Mouse (Mus musculus): Measurements from ENCODE around the gene Nop2. TPM values are rescaled to one million over a fixed set of nuclear protein-coding genes. Genes with fewer than 3 reads are reported as not detected.
A peak's percentile ranks its signal among the peaks of the same experiment; 100 is the strongest.

Gene Nop2
- polyA plus RNA-seq, 1 experiment from 2014 or later, result 35.0 TPM

DNA sequence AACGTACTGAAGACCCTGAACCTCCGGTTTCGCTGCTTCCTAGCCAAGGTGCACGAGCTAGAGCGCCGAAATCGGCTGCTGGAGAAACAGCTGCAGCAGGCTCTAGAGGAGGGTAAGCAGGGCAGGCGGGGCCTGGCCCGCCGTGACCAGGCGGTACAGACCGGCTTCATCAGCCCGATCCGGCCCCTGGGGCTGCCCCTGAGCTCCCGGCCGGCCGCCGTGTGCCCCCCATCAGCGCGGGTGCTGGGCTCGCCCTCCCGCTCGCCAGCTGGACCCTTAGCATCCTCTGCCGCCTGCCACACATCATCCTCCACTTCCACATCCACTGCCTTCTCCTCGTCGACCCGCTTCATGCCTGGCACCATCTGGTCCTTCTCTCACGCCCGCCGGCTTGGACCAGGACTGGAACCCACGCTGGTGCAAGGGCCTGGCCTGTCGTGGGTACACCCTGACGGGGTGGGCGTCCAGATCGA, 13.8 kb downstream of the Nop2 start:
- no peaks in the 10 kb centered on the region for H3K9me3 ChIP-seq (replicated peaks)

DNA sequence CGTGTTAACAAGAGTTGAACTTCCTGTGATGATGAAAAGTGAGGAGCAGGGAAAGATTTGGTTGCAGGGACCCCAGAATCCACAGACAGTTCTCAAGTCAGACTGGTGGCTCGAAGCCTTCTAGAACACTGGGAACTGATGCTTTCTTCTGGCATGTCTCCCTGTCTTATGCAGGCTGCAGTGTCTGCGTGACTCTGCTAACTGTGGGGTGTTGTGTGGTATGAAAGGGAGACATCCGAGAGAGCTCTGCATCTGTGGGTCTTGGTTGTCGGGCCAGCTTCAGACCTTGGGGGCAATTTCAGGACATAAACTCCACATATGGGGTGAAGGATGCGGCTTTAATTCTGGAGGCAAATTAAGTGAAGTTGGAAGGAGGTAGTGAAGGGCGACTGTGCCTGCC, 14.4 kb downstream of the Nop2 start:
- ATAC-seq (replicated peaks; ENCODE audit: insufficient number of reproducible peaks, insufficient read depth, low FRiP score, low read depth), result no peak
- 42% methylated on average over 7 of the region's 7 CpGs for WGBS
- H3K9ac ChIP-seq, result peak overlapping the region; percentile 81
- H3K4me3 ChIP-seq, result peak overlapping the region; percentile 74
- H3K36me3 ChIP-seq, result peaks cover 20% of the 10 kb centered on the region
- H3K27ac ChIP-seq, result peak overlapping the region; percentile 95
- H3K4me1 ChIP-seq (replicated peaks), result peaks cover 57% of the 10 kb centered on the region
- no peaks in the 10 kb centered on the region for H3K9me3 ChIP-seq (replicated peaks)
- H3K27me3 ChIP-seq, result no peaks in the 10 kb centered on the region
- peak overlapping the region; percentile 75 for H3K4me2 ChIP-seq

More for the DNA sequence above, 13.8 kb downstream of the Nop2 start:
- Histone ChIP-seq H3K9ac (peak overlapping the region; percentile 81), H3K4me3 (peak overlapping the region; percentile 74), H3K27me3 (no peaks in the 10 kb centered on the region), H3K27ac (peak overlapping the region; percentile 95), H3K4me2 (peak overlapping the region; percentile 75), H3K4me1 (replicated peaks) (peaks cover 56% of the 10 kb centered on the region), H3K36me3 (peaks cover 27% of the 10 kb centered on the region)
- peak; percentile 23; the same call in 1 of the 2 replicates for ATAC-seq (replicated peaks; ENCODE audit: insufficient number of reproducible peaks, insufficient read depth, low FRiP score, low read depth)
- WGBS, result 2% methylated on average over 35 of the region's 35 CpGs

DNA sequence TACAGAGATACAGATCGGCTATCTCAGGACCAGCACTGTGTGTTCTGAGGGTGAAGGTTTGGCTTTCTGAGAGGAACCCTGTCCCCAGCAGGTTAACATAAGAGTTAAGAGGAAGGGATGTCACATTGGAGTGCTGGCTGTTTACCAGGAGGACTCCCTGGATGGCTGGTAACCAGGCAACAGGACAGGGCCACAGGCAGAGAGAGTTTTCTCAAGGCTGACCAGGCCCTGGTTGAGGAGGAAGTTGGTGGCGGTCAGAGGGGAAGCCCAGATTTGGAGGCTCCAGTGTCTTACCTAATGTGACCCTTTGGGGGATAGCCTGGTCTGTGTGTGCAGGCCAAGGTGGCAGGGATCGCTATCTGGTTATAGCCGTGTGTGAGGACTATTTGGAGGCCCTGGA, 15.1 kb downstream of the Nop2 start:
- H3K4me1 ChIP-seq (replicated peaks), result peaks cover 57% of the 10 kb centered on the region
- peaks cover 17% of the 10 kb centered on the region for H3K36me3 ChIP-seq
- ATAC-seq (replicated peaks; ENCODE audit: insufficient number of reproducible peaks, insufficient read depth, low FRiP score, low read depth), result no peak
- no peaks in the 10 kb centered on the region for H3K27me3 ChIP-seq
- peak overlapping the region; percentile 74 for H3K4me3 ChIP-seq
- H3K4me2 ChIP-seq, result peak overlapping the region; percentile 75
- peak overlapping the region; percentile 95 for H3K27ac ChIP-seq
- no peaks in the 10 kb centered on the region for H3K9me3 ChIP-seq (replicated peaks)
- WGBS, result 47% methylated on average over 4 of the region's 4 CpGs
- peak overlapping the region; percentile 46 for H3K9ac ChIP-seq

DNA sequence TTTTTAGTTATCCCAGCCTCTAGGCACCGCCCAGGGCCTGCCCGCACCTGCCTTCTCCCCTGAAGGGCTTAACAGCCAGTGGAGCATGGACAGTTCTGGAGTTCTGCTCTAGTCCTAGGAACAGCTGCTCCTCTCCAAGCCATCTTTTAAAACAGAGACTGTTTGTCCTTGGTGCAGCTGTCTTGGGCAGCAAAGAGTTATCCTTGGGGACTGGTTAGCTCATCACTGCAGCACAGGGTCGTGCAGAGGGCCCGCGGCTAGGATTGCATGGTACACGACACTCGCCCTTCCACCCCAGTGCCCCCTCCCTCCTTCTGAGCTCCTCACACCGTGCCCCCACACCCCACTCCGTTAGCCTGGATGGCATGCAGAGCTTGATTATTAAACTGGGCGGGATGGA, 15.6 kb downstream of the Nop2 start:
- H3K36me3 ChIP-seq, result peaks cover 19% of the 10 kb centered on the region; the same call in 1 of the 2 replicates
- peak overlapping the region; percentile 74 for H3K4me3 ChIP-seq
- H3K4me1 ChIP-seq (replicated peaks), result peaks cover 57% of the 10 kb centered on the region
- H3K9me3 ChIP-seq (replicated peaks), result no peaks in the 10 kb centered on the region
- H3K9ac ChIP-seq, result peak overlapping the region; percentile 46
- 49% methylated on average over 10 of the region's 10 CpGs for WGBS
- no peak for ATAC-seq (replicated peaks; ENCODE audit: insufficient number of reproducible peaks, insufficient read depth, low FRiP score, low read depth)
- peak overlapping the region; percentile 75 for H3K4me2 ChIP-seq
- H3K27me3 ChIP-seq, result no peaks in the 10 kb centered on the region
- H3K27ac ChIP-seq, result peak overlapping the region; percentile 95

DNA sequence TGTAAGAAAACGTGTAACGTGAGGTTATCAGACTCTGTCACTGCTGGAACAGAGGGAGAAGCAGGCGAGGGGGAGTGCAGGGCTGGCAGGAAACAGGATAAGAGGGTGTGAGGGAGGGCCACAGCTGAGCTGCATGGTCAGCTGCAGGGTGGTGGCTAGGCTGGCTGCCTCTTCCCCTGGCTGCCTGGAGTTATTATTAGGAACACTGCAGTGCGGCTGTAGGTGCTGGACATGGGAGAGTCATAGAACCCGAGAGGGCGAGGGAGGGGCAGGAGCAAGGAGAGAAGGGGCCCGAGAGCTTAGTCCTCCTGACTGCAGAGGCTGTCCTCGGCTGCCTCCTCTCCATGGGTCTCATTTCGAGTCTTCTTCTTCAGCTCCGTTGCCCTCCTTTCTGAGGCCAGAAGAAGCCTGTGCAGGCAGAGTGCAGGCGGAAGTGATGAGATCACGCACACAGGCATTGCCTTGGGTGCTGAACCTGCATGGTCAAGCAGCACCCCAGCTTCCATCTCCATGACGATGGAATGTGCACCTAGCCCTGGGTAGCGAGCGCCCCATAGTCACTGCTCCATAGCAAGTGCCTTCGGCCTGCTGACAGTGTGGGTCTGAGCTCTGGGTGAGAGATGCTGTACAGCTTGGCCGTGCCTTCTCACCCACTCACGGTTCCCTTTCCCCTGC, 16.7 kb downstream of the Nop2 start:
- peak overlapping the region; percentile 46 for H3K9ac ChIP-seq
- peak overlapping the region; percentile 75 for H3K4me2 ChIP-seq
- H3K4me3 ChIP-seq, result peak overlapping the region; percentile 74
- WGBS, result 23% methylated on average over 18 of the region's 18 CpGs
- H3K27me3 ChIP-seq, result no peaks in the 10 kb centered on the region
- ATAC-seq (replicated peaks; ENCODE audit: insufficient number of reproducible peaks, insufficient read depth, low FRiP score, low read depth), result peak; percentile 81
- peaks cover 57% of the 10 kb centered on the region for H3K4me1 ChIP-seq (replicated peaks)
- H3K9me3 ChIP-seq (replicated peaks), result no peaks in the 10 kb centered on the region
- H3K36me3 ChIP-seq, result peaks cover 22% of the 10 kb centered on the region; the same call in 1 of the 2 replicates
- H3K27ac ChIP-seq, result peak overlapping the region; percentile 95

DNA sequence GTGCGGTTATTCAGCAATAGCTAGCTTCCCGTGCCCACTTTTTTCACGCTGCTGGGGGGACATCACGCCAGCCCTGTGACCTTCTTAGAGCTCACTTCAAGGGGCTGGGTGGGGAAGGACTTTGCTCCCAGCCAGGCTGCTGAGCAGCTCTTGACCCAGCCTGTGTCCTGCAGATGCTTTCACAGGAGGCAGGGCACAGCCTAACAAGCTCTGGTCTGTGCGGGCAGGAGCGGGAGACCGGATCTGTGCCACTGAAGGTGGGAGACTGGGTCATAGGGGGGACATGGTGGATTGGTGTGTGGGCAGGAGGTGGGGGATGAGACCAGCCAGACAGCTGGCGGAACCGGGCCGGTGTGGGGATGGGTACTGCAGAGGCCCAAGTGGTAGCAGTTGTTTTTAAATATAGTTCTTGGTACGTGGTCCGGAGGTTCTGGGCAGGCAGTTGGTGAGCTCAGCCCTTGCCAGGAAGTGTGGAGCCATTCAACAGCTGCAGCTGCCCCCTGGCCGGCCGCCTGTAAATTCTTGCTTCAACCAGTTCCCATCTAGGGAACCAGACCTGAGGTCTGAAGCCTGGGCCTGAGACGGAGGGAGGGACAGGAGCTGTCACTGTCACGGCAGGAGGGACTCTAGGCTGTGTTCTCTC, 17.3 kb downstream of the Nop2 start:
- Histone ChIP-seq H3K27ac (peak overlapping the region; percentile 95), H3K9ac (peak overlapping the region; percentile 46), H3K4me3 (peak overlapping the region; percentile 74), H3K27me3 (no peaks in the 10 kb centered on the region), H3K4me1 (replicated peaks) (peaks cover 57% of the 10 kb centered on the region), H3K36me3 (peaks cover 21% of the 10 kb centered on the region; the same call in 1 of the 2 replicates), H3K4me2 (peak overlapping the region; percentile 75), H3K9me3 (replicated peaks) (no peaks in the 10 kb centered on the region)
- ATAC-seq (replicated peaks; ENCODE audit: insufficient number of reproducible peaks, insufficient read depth, low FRiP score, low read depth), result no peak
- WGBS, result 46% methylated on average over 16 of the region's 16 CpGs

DNA sequence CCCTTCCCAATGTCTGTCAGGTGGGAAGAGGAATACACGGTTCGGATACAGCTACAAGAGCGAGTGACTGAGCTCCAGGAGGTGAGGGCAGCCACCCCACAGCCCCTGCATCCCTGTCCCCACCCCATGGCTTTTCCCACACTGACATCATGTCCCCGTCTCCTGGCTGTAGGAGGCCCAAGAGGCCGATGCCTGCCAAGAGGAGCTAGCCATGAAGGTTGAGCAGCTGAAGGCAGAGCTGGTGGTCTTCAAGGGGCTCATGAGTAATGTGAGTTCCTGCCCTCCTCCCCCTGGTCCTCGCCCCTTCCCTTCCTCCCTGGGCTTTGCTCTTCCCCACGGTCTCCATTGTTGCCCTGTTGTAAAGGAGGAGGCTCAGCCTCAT, 17.9 kb downstream of the Nop2 start:
- peaks cover 21% of the 10 kb centered on the region; the same call in 1 of the 2 replicates for H3K36me3 ChIP-seq
- no peak for ATAC-seq (replicated peaks; ENCODE audit: insufficient number of reproducible peaks, insufficient read depth, low FRiP score, low read depth)
- H3K27ac ChIP-seq, result peak overlapping the region; percentile 95
- 0 out of 2 replicates have a peak overlapping the region, but pooled peaks have one; percentile 74 for H3K4me3 ChIP-seq
- H3K27me3 ChIP-seq, result no peaks in the 10 kb centered on the region
- peaks cover 54% of the 10 kb centered on the region for H3K4me1 ChIP-seq (replicated peaks)
- no peaks in the 10 kb centered on the region for H3K9me3 ChIP-seq (replicated peaks)
- WGBS, result 56% methylated on average over 7 of the region's 7 CpGs
- H3K9ac ChIP-seq, result peak overlapping the region; percentile 46
- H3K4me2 ChIP-seq, result peak overlapping the region; percentile 75

- WGBS, result 72% methylated on average over 22 of the region's 22 CpGs
- no peak overlapping the region for H3K27ac ChIP-seq
- no peaks in the 10 kb centered on the region for H3K27me3 ChIP-seq
- H3K4me1 ChIP-seq (replicated peaks), result peaks cover 30% of the 10 kb centered on the region
- no peak overlapping the region for H3K4me2 ChIP-seq
- peaks cover 25% of the 10 kb centered on the region; the same call in 1 of the 2 replicates for H3K36me3 ChIP-seq
- H3K4me3 ChIP-seq, result no peak overlapping the region
- H3K9ac ChIP-seq, result no peak overlapping the region
- H3K9me3 ChIP-seq (replicated peaks), result no peaks in the 10 kb centered on the region
- no peak for ATAC-seq (replicated peaks; ENCODE audit: insufficient number of reproducible peaks, insufficient read depth, low FRiP score, low read depth)
Observed at GRCm38 (mm10) chr6:125152212-125153017, 20.7 kb downstream of the Nop2 start.

- no peak overlapping the region for H3K4me3 ChIP-seq
- H3K27ac ChIP-seq, result no peak overlapping the region
- no peaks in the 10 kb centered on the region for H3K27me3 ChIP-seq
- WGBS, result 82% methylated on average over 5 of the region's 5 CpGs
- H3K9me3 ChIP-seq (replicated peaks), result no peaks in the 10 kb centered on the region
- no peak overlapping the region for H3K9ac ChIP-seq
- peaks cover 24% of the 10 kb centered on the region for H3K4me1 ChIP-seq (replicated peaks)
- H3K36me3 ChIP-seq, result peaks cover 25% of the 10 kb centered on the region; the same call in 1 of the 2 replicates
- H3K4me2 ChIP-seq, result no peak overlapping the region
- no peak for ATAC-seq (replicated peaks; ENCODE audit: insufficient number of reproducible peaks, insufficient read depth, low FRiP score, low read depth)
Observed at GRCm38 (mm10) chr6:125153018-125153389, 21.3 kb downstream of the Nop2 start.

DNA sequence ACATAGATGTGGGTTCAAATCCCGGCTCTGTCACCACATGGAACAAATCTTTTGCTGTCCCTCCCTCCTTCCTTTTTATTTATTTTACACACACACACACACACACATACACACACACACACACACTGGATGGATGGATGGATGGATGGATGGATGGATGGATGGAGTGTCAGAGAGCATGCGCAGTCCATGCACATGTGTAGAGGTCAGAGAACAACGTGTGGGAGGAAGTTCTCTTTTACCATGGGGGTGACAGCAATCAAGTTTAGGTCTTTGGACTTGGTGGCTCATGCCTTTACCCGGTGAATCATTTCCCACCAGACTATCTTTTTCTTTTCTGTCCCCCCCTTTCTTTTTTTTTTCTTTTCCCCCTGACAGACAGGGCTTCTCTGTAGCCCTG, 22.0 kb downstream of the Nop2 start:
- no peak overlapping the region for H3K27ac ChIP-seq
- no peaks in the 10 kb centered on the region for H3K27me3 ChIP-seq
- no peaks in the 10 kb centered on the region for H3K9me3 ChIP-seq (replicated peaks)
- no peak overlapping the region for H3K4me3 ChIP-seq
- H3K9ac ChIP-seq, result no peak overlapping the region
- H3K4me1 ChIP-seq (replicated peaks), result peaks cover 18% of the 10 kb centered on the region
- WGBS, result 88% methylated on average over 4 of the region's 4 CpGs
- no peak overlapping the region for H3K4me2 ChIP-seq
- H3K36me3 ChIP-seq, result peaks cover 25% of the 10 kb centered on the region; the same call in 1 of the 2 replicates
- ATAC-seq (replicated peaks; ENCODE audit: insufficient number of reproducible peaks, insufficient read depth, low FRiP score, low read depth), result no peak

GRCm38 (mm10) chr6:125154550-125154949, 22.8 kb downstream of the Nop2 start:
- Histone ChIP-seq H3K9me3 (replicated peaks) (no peaks in the 10 kb centered on the region), H3K27me3 (no peaks in the 10 kb centered on the region), H3K9ac (no peak overlapping the region), H3K36me3 (peaks cover 33% of the 10 kb centered on the region; the same call in 1 of the 2 replicates), H3K4me2 (no peak overlapping the region), H3K27ac (no peak overlapping the region), H3K4me1 (replicated peaks) (peaks cover 9% of the 10 kb centered on the region), H3K4me3 (no peak overlapping the region)
- ATAC-seq (replicated peaks; ENCODE audit: insufficient number of reproducible peaks, insufficient read depth, low FRiP score, low read depth), result no peak
